Mouse (Mus musculus) lung, postnatal 0 days (tissue): ENCODE data around the gene Tnfaip3. TPM values are rescaled to one million over a fixed set of nuclear protein-coding genes. Genes with fewer than 3 reads are reported as not detected.
A peak's percentile ranks its signal among the peaks of the same experiment; 100 is the strongest.

Experiments
- ATAC-seq: fragments of 200-750 bp; cut with Nextera tagmentation; 2 replicates; pipeline ENCODE4 v1.8.0; 2017; ENCODE audit warnings: moderate library complexity
- DNase-seq: peaks from one replicate; pipeline ENCODE4 v3.0.0-alpha.2; 2016; ENCODE audit warnings: low spot score
- H3K27ac ChIP-seq: fragments of 300-500 bp; sonication (generic); 2 replicates; pipeline ENCODE4 v1.5.1; 2014; ENCODE audit warnings: antibody characterized with exemption, mild to moderate bottlenecking, low read length, mixed read lengths
- H3K27me3 ChIP-seq: fragments of 300-500 bp; sonication (generic); replicated peaks from 2 replicates; pipeline ENCODE4 v1.6.1; 2014; ENCODE audit warnings: low read length, mixed read lengths; ENCODE audit not compliant: insufficient read depth
- H3K36me3 ChIP-seq: fragments of 300-500 bp; sonication (generic); 2 replicates; pipeline ENCODE4 v1.6.1; 2014; ENCODE audit warnings: low read length, mixed read lengths; ENCODE audit not compliant: insufficient read depth
- H3K4me1 ChIP-seq: fragments of 300-500 bp; sonication (generic); 2 replicates; pipeline ENCODE4 v1.6.1; 2014; ENCODE audit warnings: antibody characterized with exemption, low read depth, low read length, mixed read lengths; ENCODE audit not compliant: insufficient read depth
- H3K4me2 ChIP-seq: fragments of 300-500 bp; sonication (generic); replicated peaks from 2 replicates; pipeline ENCODE4 v1.6.1; 2014; ENCODE audit warnings: low read depth, mild to moderate bottlenecking, low read length, moderate library complexity, mixed read lengths
- H3K4me3 ChIP-seq: fragments of 300-500 bp; sonication (generic); 2 replicates; pipeline ENCODE4 v1.5.1; 2014; ENCODE audit warnings: low read depth, low read length
- H3K9ac ChIP-seq: fragments of 300-500 bp; sonication (generic); replicated peaks from 2 replicates; pipeline ENCODE4 v1.6.1; 2014; ENCODE audit warnings: low read depth, mild to moderate bottlenecking
- H3K9me3 ChIP-seq: fragments of 300-500 bp; sonication (generic); 2 replicates; pipeline ENCODE4 v1.6.1; 2016; ENCODE audit warnings: low read length, mixed read lengths
- CTCF ChIP-seq: IDR thresholded peaks from 2 replicates; pipeline ENCODE4 v1.5.1; 2016; ENCODE audit warnings: antibody characterized with exemption, mild to moderate bottlenecking
- EP300 ChIP-seq: IDR thresholded peaks from 2 replicates; pipeline ENCODE4 v1.6.1; 2016; ENCODE audit warnings: antibody characterized with exemption, mild to moderate bottlenecking, control low read depth
- WGBS: fragments of 180-500 bp; shearing (Covaris S2); extraction: QIAGEN DNeasy Blood & Tissue Kit; methylation state at CpG from one replicate; pipeline ENCODE4 v1.1.7; 2014; 5-methylcytosine and 5-hydroxymethylcytosine counted together
- polyA plus RNA-seq: library from polyadenylated mRNA; unstranded; fragments of >200 nt; fragmentation: Nextera tagmentation; extraction: Ambion mirVana; gene quantifications from 2 replicates; pipeline ENCODE4 v1.2.1, GENCODE M21; 2015

Tnfaip3 gene
- polyA plus RNA-seq, 1 experiment from 2014 or later = 4.9 TPM

- no peak overlapping the region for H3K27ac ChIP-seq
- H3K4me1 ChIP-seq = no peaks in the 10 kb centered on the region
- H3K4me3 ChIP-seq = no peak overlapping the region
- no peaks in the 10 kb centered on the region for H3K9me3 ChIP-seq
- H3K27me3 ChIP-seq = no peaks in the 10 kb centered on the region
- 0 out of 2 replicates have a peak overlapping the region, but pooled peaks have one; percentile 5 for H3K4me2 ChIP-seq
- H3K36me3 ChIP-seq = no peaks in the 10 kb centered on the region
- no peak for TF ChIP-seq EP300
- TF ChIP-seq CTCF = peak; percentile 13; the same call in 1 of the 2 replicates
- peak; percentile 40; the same call in 1 of the 2 replicates for ATAC-seq
- H3K9ac ChIP-seq = no peak overlapping the region
- DNase-seq = peak; percentile 24
- WGBS = 55% methylated on average over 7 of the region's 7 CpGs
Observed at GRCm38 (mm10) chr10:18964856-18965255, 50.6 kb downstream of the Tnfaip3 start.

DNA sequence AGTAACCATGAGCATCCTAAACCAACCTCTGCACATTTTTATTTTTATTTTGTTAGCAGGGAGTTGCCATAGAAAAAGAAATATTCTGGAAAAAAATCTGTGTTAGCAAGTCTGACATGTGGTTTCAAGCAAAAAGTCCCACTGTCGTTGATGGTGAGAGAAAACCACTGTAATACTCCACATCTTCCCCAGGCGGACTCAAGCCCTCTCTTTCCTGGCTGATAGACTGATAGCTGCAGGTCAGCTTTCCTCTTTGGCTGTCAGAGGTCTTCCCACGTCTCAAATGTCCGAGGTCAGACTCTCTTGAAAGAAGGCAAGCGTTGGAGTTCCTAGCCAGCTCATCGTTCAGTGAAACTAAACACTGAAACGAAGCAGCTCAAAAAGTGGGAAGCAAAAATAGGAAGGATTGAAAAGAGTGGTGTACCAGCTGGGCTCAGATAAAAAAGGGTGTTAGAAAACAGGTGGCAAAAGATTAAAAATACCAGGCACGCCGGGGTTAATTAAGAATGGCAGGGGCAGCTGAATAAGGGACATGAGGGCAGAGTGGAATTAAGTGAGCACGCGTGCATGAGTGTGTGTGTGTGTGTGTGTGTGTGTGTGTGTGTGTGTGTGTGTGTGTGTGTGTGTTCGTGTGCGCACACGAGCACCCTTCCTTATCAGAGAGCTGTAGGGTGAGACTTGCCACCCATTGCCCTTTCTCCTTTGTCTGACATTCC is 55.5 kb downstream of the Tnfaip3 start:
- 45% methylated on average over 14 of the region's 14 CpGs for WGBS
- H3K27me3 ChIP-seq = no peaks in the 10 kb centered on the region
- ATAC-seq (no peak), DNase-seq (no peak)
- H3K27ac ChIP-seq = no peak overlapping the region
- no peak overlapping the region for H3K4me2 ChIP-seq
- H3K9ac ChIP-seq = no peak overlapping the region
- no peaks in the 10 kb centered on the region for H3K4me1 ChIP-seq
- no peak overlapping the region for H3K4me3 ChIP-seq
- H3K36me3 ChIP-seq = no peaks in the 10 kb centered on the region
- TF ChIP-seq CTCF (no peak), EP300 (no peak)
- H3K9me3 ChIP-seq = no peaks in the 10 kb centered on the region

- no peaks in the 10 kb centered on the region for H3K9me3 ChIP-seq
- no peaks in the 10 kb centered on the region for H3K4me1 ChIP-seq
- no peaks in the 10 kb centered on the region for H3K36me3 ChIP-seq
- no peak overlapping the region for H3K4me2 ChIP-seq
- no peak overlapping the region for H3K9ac ChIP-seq
- no peak overlapping the region for H3K4me3 ChIP-seq
- TF ChIP-seq CTCF = peak; percentile 78
- TF ChIP-seq EP300 = no peak
- no peak overlapping the region for H3K27ac ChIP-seq
- 12% methylated on average over 1 of the region's 1 CpGs for WGBS
- ATAC-seq = peak; percentile 44; the same call in 1 of the 2 replicates
- no peaks in the 10 kb centered on the region for H3K27me3 ChIP-seq
- DNase-seq = peak; percentile 83
Observed at GRCm38 (mm10) chr10:18953706-18954071, 61.8 kb downstream of the Tnfaip3 start.

- H3K36me3 ChIP-seq = no peaks in the 10 kb centered on the region
- ATAC-seq (no peak), DNase-seq (no peak)
- H3K4me3 ChIP-seq = no peak overlapping the region
- no peaks in the 10 kb centered on the region for H3K4me1 ChIP-seq
- H3K9ac ChIP-seq = no peak overlapping the region
- no peak overlapping the region for H3K4me2 ChIP-seq
- TF ChIP-seq CTCF = no peak
- no peak for TF ChIP-seq EP300
- H3K9me3 ChIP-seq = no peaks in the 10 kb centered on the region
- H3K27ac ChIP-seq = no peak overlapping the region
- H3K27me3 ChIP-seq = no peaks in the 10 kb centered on the region
Observed at GRCm38 (mm10) chr10:18953011-18953705, 62.3 kb downstream of the Tnfaip3 start.

Other genes with a start within 250 kb of the Tnfaip3 start
- 0.05 and 0.08 TPM in 2 replicates for gene Gm4922, start 228.9 kb downstream of the Tnfaip3 start, polyA plus RNA-seq
- 65.5 and 70.9 TPM in 2 replicates for gene Perp, start 170.6 kb downstream of the Tnfaip3 start, polyA plus RNA-seq